Mouse (Mus musculus) heart, adult 2 months (tissue): ENCODE measurements around the gene Reln.

ENCODE experiments used
- CTCF ChIP-seq: fragments of 200-600 bp; IDR thresholded peaks from 2 replicates; pipeline ENCODE4 v1.8.1; 2022; ENCODE audit warnings: antibody characterized with exemption, mild to moderate bottlenecking, moderate library complexity
- EP300 ChIP-seq: fragments of 200-500 bp; IDR thresholded peaks from 2 replicates; pipeline ENCODE4 v1.6.1; 2011; ENCODE audit warnings: low read depth, low read length, control low read depth; ENCODE audit not compliant: insufficient read depth
- POLR2A ChIP-seq: fragments of 200-500 bp; IDR thresholded peaks from 2 replicates; pipeline ENCODE4 v1.6.1; 2011; ENCODE audit warnings: mild to moderate bottlenecking, low read depth, low read length, control low read depth; ENCODE audit not compliant: insufficient read depth

GRCm38 (mm10) chr5:22035201-22035600 is 309.3 kb downstream of the Reln start:
- TF ChIP-seq CTCF (no peak), POLR2A (no peak), EP300 (no peak)
